In genomic region chr8:110964666-110965065, GRCm38 (mm10) we compare ENCODE assay signal across 27 mouse cellular contexts. TPM values are rescaled to one million over a fixed set of nuclear protein-coding genes. Genes with fewer than 3 reads are reported as not detected.
DNase-seq lines count a peak whose midpoint lies in the region; ATAC-seq and TF ChIP-seq lines count a peak whose summit lies in the region.
"Had no signal": no experiment of that assay in that cellular context is flagged by ENCODE, and none has a peak within 500 bp of the region (broad histone marks: within the 10 kb centered on the region; RNA-seq: fewer than 3 reads in every experiment).

No protein-coding gene starts in this region.

- no peak overlapping the region for H3K4me2 ChIP-seq in forebrain, embryonic 14.5 days (ENCODE audit: low read length)
- H3K4me2 ChIP-seq in forebrain, embryonic 16.5 days (ENCODE audit: low read length): no peak overlapping the region
- H3K4me2 ChIP-seq in heart, embryonic 12.5 days: no peak overlapping the region
- H3K4me2 ChIP-seq: liver, embryonic 15.5 days; lung, embryonic 15.5 days; neural tube, embryonic 13.5 days; stomach, embryonic 15.5 days had no signal

- H3K4me3 ChIP-seq in forebrain, embryonic 14.5 days (ENCODE audit: low read depth, low read length): no peak overlapping the region
- H3K4me3 ChIP-seq in forebrain, embryonic 16.5 days (replicated peaks; ENCODE audit: low read length): no peak overlapping the region
- H3K4me3 ChIP-seq in heart, embryonic 12.5 days: no peak overlapping the region
- no peak overlapping the region for H3K4me3 ChIP-seq in layer of hippocampus, adult 2 months
- H3K4me3 ChIP-seq: forebrain, embryonic 10.5 days; limb, embryonic 10.5 days; liver, embryonic 15.5 days; lung, embryonic 15.5 days; midbrain, embryonic 10.5 days; myocyte; neural tube, embryonic 13.5 days; stomach, embryonic 15.5 days had no signal

- no peaks in the 10 kb centered on the region for H3K27me3 ChIP-seq in forebrain, embryonic 14.5 days (replicated peaks; ENCODE audit: control insufficient read depth, insufficient read depth, low read length)
- H3K27me3 ChIP-seq in forebrain, embryonic 16.5 days (replicated peaks; ENCODE audit: control insufficient read depth, insufficient read depth, low read length): no peaks in the 10 kb centered on the region
- no peaks in the 10 kb centered on the region for H3K27me3 ChIP-seq in heart, embryonic 12.5 days (replicated peaks)
- H3K27me3 ChIP-seq: liver, embryonic 15.5 days; lung, embryonic 15.5 days; neural tube, embryonic 13.5 days; stomach, embryonic 15.5 days had no signal

- peaks cover 25% of the 10 kb centered on the region; the same call in 1 of the 2 replicates for H3K36me3 ChIP-seq in forebrain, embryonic 14.5 days (ENCODE audit: control insufficient read depth, insufficient read depth, low read length)
- peaks cover 5% of the 10 kb centered on the region for H3K36me3 ChIP-seq in forebrain, embryonic 16.5 days (ENCODE audit: control insufficient read depth, insufficient read depth)
- peaks cover 44% of the 10 kb centered on the region for H3K36me3 ChIP-seq in heart, embryonic 12.5 days

- H3K4me1 ChIP-seq in forebrain, embryonic 14.5 days (ENCODE audit: control insufficient read depth, insufficient read depth, low read length): no peaks in the 10 kb centered on the region; the same call in 1 of the 2 replicates
- H3K4me1 ChIP-seq in forebrain, embryonic 16.5 days (replicated peaks; ENCODE audit: control insufficient read depth, insufficient read depth, low read length): peaks cover 9% of the 10 kb centered on the region; the same call in 1 of the 2 replicates
- peaks cover 27% of the 10 kb centered on the region for H3K4me1 ChIP-seq in heart, embryonic 12.5 days (replicated peaks)
- H3K4me1 ChIP-seq: limb, embryonic 10.5 days had no signal

- H3K27ac ChIP-seq in forebrain, embryonic 14.5 days (ENCODE audit: low read depth, low read length): no peak overlapping the region
- H3K27ac ChIP-seq in forebrain, embryonic 16.5 days (ENCODE audit: low read length): no peak overlapping the region
- peak overlapping the region; percentile 73; the same call in 1 of the 2 replicates for H3K27ac ChIP-seq in heart, embryonic 12.5 days (ENCODE audit: poor library complexity, severe bottlenecking)
- peak overlapping the region; percentile 78 for H3K27ac ChIP-seq in layer of hippocampus, adult 2 months
- H3K27ac ChIP-seq: forebrain, embryonic 10.5 days; limb, embryonic 10.5 days; liver, embryonic 15.5 days; lung, embryonic 15.5 days; macrophage; midbrain, embryonic 10.5 days; neural tube, embryonic 13.5 days; stomach, embryonic 15.5 days had no signal

- no peak overlapping the region for H3K9ac ChIP-seq in forebrain, embryonic 14.5 days (ENCODE audit: low read length)
- H3K9ac ChIP-seq in forebrain, embryonic 16.5 days (replicated peaks; ENCODE audit: low read depth, low read length): no peak overlapping the region
- no peak overlapping the region for H3K9ac ChIP-seq in heart, embryonic 12.5 days
- H3K9ac ChIP-seq: liver, embryonic 15.5 days; lung, embryonic 15.5 days; neural tube, embryonic 13.5 days; stomach, embryonic 15.5 days had no signal

- WGBS in forebrain, embryonic 14.5 days: 78% methylated on average over 7 of the region's 7 CpGs
- WGBS in forebrain, embryonic 16.5 days: 73% methylated on average over 7 of the region's 7 CpGs
- 68% methylated on average over 7 of the region's 7 CpGs for WGBS in heart, embryonic 12.5 days

- H3K9me3 ChIP-seq in forebrain, embryonic 14.5 days (replicated peaks; ENCODE audit: control insufficient read depth, low read length): no peaks in the 10 kb centered on the region
- no peaks in the 10 kb centered on the region for H3K9me3 ChIP-seq in forebrain, embryonic 16.5 days (ENCODE audit: control insufficient read depth, low read length)
- no peaks in the 10 kb centered on the region for H3K9me3 ChIP-seq in heart, embryonic 12.5 days (replicated peaks)
- H3K9me3 ChIP-seq: forebrain, embryonic 10.5 days; limb, embryonic 10.5 days; liver, embryonic 15.5 days; lung, embryonic 15.5 days; midbrain, embryonic 10.5 days; neural tube, embryonic 13.5 days; stomach, embryonic 15.5 days had no signal

- TF ChIP-seq CTCF in layer of hippocampus, adult 2 months (conservative IDR thresholded peaks at IDR 0.05): no peak

- no peak for ATAC-seq in forebrain, embryonic 14.5 days
- ATAC-seq in forebrain, embryonic 16.5 days: no peak
- ATAC-seq in heart, embryonic 12.5 days (ENCODE audit: insufficient number of reproducible peaks, low FRiP score): no peak
- ATAC-seq: inflammation-experienced regulatory T-cells, adult 6 months had no signal

- DNase-seq in forebrain, embryonic 14.5 days (ENCODE audit: low spot score): peak; percentile 16
- no peak for DNase-seq in heart, adult 8-10 months (ENCODE audit: low spot score)
- DNase-seq in layer of hippocampus, adult 2 months (ENCODE audit: low spot score in 2 of 2): peak in 1 of 2 experiments; percentile 61
- no peak for DNase-seq in layer of hippocampus, postnatal 36 days
- DNase-seq in MN1 (ENCODE audit: low spot score): peak; percentile 30
- DNase-seq in right cerebral cortex, postnatal 10 days (ENCODE audit: low spot score in 2 of 2): no peak
- DNase-seq: adrenal gland, postnatal 25 days; gastrocnemius, postnatal 25 days; heart, postnatal 4 days; kidney, adult 18-20 months; kidney, postnatal 4 days; layer of hippocampus, adult 9-11 months; liver; right cerebral cortex, adult 18-20 months; thymus, postnatal 25 days had no signal

RNA-seq across cellular contexts. Expression of gene Ddx19a, which starts 32.9 kb away (rescaled TPM):
- 15.8 and 16.7 TPM in 2 replicates for polyA plus RNA-seq in forebrain, embryonic 14.5 days (2014; fragmentation: Nextera tagmentation; extraction: Ambion mirVana)
- 11.7 and 11.9 TPM in 2 replicates for polyA plus RNA-seq in forebrain, embryonic 16.5 days (2015; fragmentation: Nextera tagmentation; extraction: Ambion mirVana)
- polyA plus RNA-seq in heart, embryonic 12.5 days (2016; fragmentation: Nextera tagmentation; extraction: Ambion mirVana): 14.9 and 16.3 TPM in 2 replicates
- 10 to 100 TPM; 30.7 to 37.3 (median 35.3) TPM for total RNA-seq in heart, adult 8-10 months (2022)
- total RNA-seq in layer of hippocampus, adult 2 months (2021): 10 to 100 TPM; 29.8 to 32.8 TPM
- 10 to 100 TPM; 28.9 to 31.0 TPM for total RNA-seq in layer of hippocampus, postnatal 36 days (2021)

RNA-seq across cellular contexts. Expression of gene St3gal2, which starts 44.9 kb away (rescaled TPM):
- polyA plus RNA-seq in forebrain, embryonic 14.5 days (2014; fragmentation: Nextera tagmentation; extraction: Ambion mirVana): 12.5 and 16.1 TPM in 2 replicates
- 24.7 and 25.2 TPM in 2 replicates for polyA plus RNA-seq in forebrain, embryonic 16.5 days (2015; fragmentation: Nextera tagmentation; extraction: Ambion mirVana)
- 27.1 and 27.6 TPM in 2 replicates for polyA plus RNA-seq in heart, embryonic 12.5 days (2016; fragmentation: Nextera tagmentation; extraction: Ambion mirVana)
- total RNA-seq in heart, adult 8-10 months (2022): 10 to 100 TPM; 21.3 to 25.4 (median 24.1) TPM
- 100 to 1,000 TPM in 1 of 2 experiments, 10 to 100 TPM in 1; 95.1 to 104 TPM for total RNA-seq in layer of hippocampus, adult 2 months (2021)
- 10 to 100 TPM; 94.9 to 95.6 TPM for total RNA-seq in layer of hippocampus, postnatal 36 days (2021)

Comparison
In these comparisons a context has a peak if more than half of its experiments do, and no peak if none do; other contexts are left out.
1. DNase-seq: peak in forebrain, embryonic 14.5 days (single experiment) and MN1 (single experiment); none in heart, adult 8-10 months (single experiment), layer of hippocampus, postnatal 36 days (0 of 2) and right cerebral cortex, postnatal 10 days (0 of 2).
2. H3K27ac ChIP-seq: peak in heart, embryonic 12.5 days (single experiment) and layer of hippocampus, adult 2 months (single experiment); none in forebrain, embryonic 14.5 days (single experiment) and forebrain, embryonic 16.5 days (single experiment).